Mouse (Mus musculus) liver, embryonic 14.5 days (tissue): ENCODE data around the gene D930020B18Rik. TPM values are rescaled to one million over a fixed set of nuclear protein-coding genes. Genes with fewer than 3 reads are reported as not detected.

ENCODE experiments used
- ATAC-seq: fragments of 200-750 bp; cut with Nextera tagmentation; 2 replicates; pipeline ENCODE4 v1.8.0; 2017; ENCODE audit warnings: moderate number of reproducible peaks, mild to moderate bottlenecking, moderate library complexity; ENCODE audit not compliant: insufficient read depth
- DNase-seq, 3 experiments: peaks; one replicate each; pipeline ENCODE4 v3.0.0-alpha.2; 2012 to 2013; ENCODE audit warnings: low read depth in 3 of 3, low spot score in 3 of 3
- H3K27ac ChIP-seq: fragments of 300-500 bp; sonication (generic); 2 replicates; pipeline ENCODE4 v1.5.1; 2014; ENCODE audit warnings: moderate library complexity, mild to moderate bottlenecking, control low read depth, inconsistent platforms
- H3K27me3 ChIP-seq: fragments of 300-500 bp; sonication (generic); 2 replicates; pipeline ENCODE4 v1.6.1; 2014; ENCODE audit warnings: mild to moderate bottlenecking, low read length, moderate library complexity; ENCODE audit not compliant: control insufficient read depth, insufficient read depth
- H3K36me3 ChIP-seq: fragments of 300-500 bp; sonication (generic); replicated peaks from 2 replicates; pipeline ENCODE4 v1.6.1; 2014; ENCODE audit warnings: low read depth; ENCODE audit not compliant: control insufficient read depth, insufficient read depth
- H3K4me1 ChIP-seq, 2 experiments: fragments of 200-500 bp in 1 of 2; fragments of 300-500 bp in 1 of 2; sonication (generic) in 1 of 2; replicated peaks; 2 replicates each; pipeline ENCODE4 v1.6.1; 2012 to 2014; ENCODE audit warnings: antibody characterized with exemption in 1 of 2, inconsistent platforms in 1 of 2, low read length in 1 of 2; ENCODE audit not compliant: control insufficient read depth in 2 of 2, insufficient read depth in 2 of 2
- H3K4me2 ChIP-seq: fragments of 300-500 bp; sonication (generic); 2 replicates; pipeline ENCODE4 v1.6.1; 2014; ENCODE audit warnings: low read depth, mild to moderate bottlenecking, control low read depth, moderate library complexity
- H3K4me3 ChIP-seq, 2 experiments: fragments of 200-500 bp in 1 of 2; fragments of 300-500 bp in 1 of 2; sonication (generic) in 1 of 2; 2 replicates each; pipeline ENCODE4 v1.5.1; 2012 to 2014; ENCODE audit warnings: low read depth in 2 of 2, low read length in 2 of 2, mild to moderate bottlenecking in 2 of 2, control low read depth in 1 of 2, inconsistent platforms in 1 of 2, moderate library complexity in 1 of 2; ENCODE audit not compliant: insufficient read depth in 1 of 2
- H3K9ac ChIP-seq: fragments of 300-500 bp; sonication (generic); replicated peaks from 2 replicates; pipeline ENCODE4 v1.6.1; 2014; ENCODE audit warnings: mild to moderate bottlenecking, control low read depth, moderate library complexity
- H3K9me3 ChIP-seq: fragments of 300-500 bp; sonication (generic); 2 replicates; pipeline ENCODE4 v1.6.1; 2016; ENCODE audit warnings: low read length, mixed read lengths; ENCODE audit not compliant: control insufficient read depth
- CTCF ChIP-seq: IDR thresholded peaks from 2 replicates; pipeline ENCODE4 v1.5.1; 2016; ENCODE audit warnings: antibody characterized with exemption, low read depth, control low read depth
- EP300 ChIP-seq: IDR thresholded peaks from 2 replicates; pipeline ENCODE4 v1.6.1; 2016; ENCODE audit warnings: antibody characterized with exemption, low read depth
- WGBS: fragments of 180-500 bp; shearing (Covaris S2); extraction: QIAGEN DNeasy Blood & Tissue Kit; methylation state at CpG from one replicate; pipeline ENCODE4 v1.1.7; 2014; ENCODE audit not compliant: insufficient replicate concordance; 5-methylcytosine and 5-hydroxymethylcytosine counted together
- polyA plus RNA-seq, 2 experiments: library from polyadenylated mRNA; depleted of rRNA in 1 of 2; stranded (reverse) in 1 of 2; unstranded in 1 of 2; fragments of >200 nt; fragmentation: Nextera tagmentation in 1 of 2; extraction: Ambion mirVana in 1 of 2; gene quantifications; 2 replicates each; pipeline versions ENCODE4 v1.2.1 to v1.2.3; 2012 to 2014

Gene D930020B18Rik
- polyA plus RNA-seq, 2 experiments, result 0.04 TPM; not detected in 1

DNA sequence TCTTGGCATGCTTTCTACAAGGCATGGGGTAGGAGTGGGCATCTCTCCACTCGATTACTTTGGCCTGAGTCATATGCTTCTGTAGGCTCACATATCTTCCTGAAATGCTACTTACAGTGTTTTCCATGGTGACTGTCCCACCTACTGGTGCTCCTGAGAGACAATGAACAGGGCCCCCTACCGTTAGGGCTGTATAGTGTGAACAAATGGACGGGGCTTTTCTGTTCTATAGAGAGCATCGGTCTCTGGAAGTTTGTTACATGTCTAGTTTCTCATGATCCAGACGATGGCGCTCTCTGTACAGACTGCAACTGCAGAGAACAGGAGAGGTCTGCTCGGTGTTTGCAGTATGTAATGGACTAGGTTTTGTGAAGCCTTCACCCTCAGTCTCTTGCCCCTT, 46.1 kb downstream of the D930020B18Rik start:
- Histone ChIP-seq H3K27ac (no peak overlapping the region), H3K27me3 (no peaks in the 10 kb centered on the region), H3K4me2 (no peak overlapping the region), H3K9me3 (no peaks in the 10 kb centered on the region), H3K9ac (no peak overlapping the region), H3K4me3 (no peak overlapping the region), H3K4me1 (no peaks in the 10 kb centered on the region), H3K36me3 (no peaks in the 10 kb centered on the region)
- no peak for TF ChIP-seq EP300
- TF ChIP-seq CTCF, result no peak; the same call in 1 of the 2 replicates
- DNase-seq (no peak), ATAC-seq (no peak)
- WGBS, result 50% methylated on average over 7 of the region's 7 CpGs

DNA sequence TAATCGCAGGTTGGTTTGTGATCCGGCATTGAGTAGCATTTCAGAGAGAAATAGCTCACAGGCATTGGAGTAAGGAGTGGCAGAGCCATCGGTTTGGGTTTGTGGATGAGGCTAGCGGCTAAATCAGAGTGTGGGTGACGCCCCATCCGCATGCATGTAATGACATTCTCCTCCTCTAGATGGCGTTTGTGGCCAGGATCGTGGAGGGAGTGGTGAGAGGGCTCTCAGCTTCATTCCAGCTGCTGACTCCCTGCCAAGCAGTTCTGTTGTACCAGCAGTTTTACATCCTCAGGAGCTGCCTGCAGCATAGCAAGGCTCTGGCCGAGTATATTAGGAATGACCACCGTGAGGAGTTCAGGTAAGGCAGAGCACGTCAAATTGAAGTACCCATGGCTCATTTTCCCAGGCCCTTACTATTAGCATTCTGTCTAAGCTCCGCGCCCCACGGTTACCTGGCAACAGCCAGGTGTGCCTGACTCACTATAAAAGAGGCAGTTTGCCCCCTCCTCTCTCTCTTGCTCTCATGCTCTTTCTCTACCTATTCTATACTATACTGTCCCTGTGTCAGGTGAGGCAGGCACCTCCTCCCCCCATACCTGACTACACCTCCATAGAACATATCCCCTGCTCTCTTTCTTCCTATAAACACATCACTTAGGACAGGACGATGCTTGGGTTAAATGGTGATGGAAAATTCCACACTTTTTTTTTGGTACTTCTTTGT, 48.4 kb downstream of the D930020B18Rik start:
- DNase-seq (peak; percentile 12 to 20 (median 20)), ATAC-seq (peak; percentile 28; the same call in 1 of the 2 replicates)
- Histone ChIP-seq H3K9ac (no peak overlapping the region), H3K4me1 (no peaks in the 10 kb centered on the region), H3K27ac (no peak overlapping the region), H3K4me2 (no peak overlapping the region), H3K27me3 (no peaks in the 10 kb centered on the region), H3K9me3 (no peaks in the 10 kb centered on the region), H3K36me3 (no peaks in the 10 kb centered on the region), H3K4me3 (no peak overlapping the region)
- WGBS, result 20% methylated on average over 15 of the region's 15 CpGs
- peak; percentile 86 for TF ChIP-seq CTCF
- TF ChIP-seq EP300, result no peak

DNA sequence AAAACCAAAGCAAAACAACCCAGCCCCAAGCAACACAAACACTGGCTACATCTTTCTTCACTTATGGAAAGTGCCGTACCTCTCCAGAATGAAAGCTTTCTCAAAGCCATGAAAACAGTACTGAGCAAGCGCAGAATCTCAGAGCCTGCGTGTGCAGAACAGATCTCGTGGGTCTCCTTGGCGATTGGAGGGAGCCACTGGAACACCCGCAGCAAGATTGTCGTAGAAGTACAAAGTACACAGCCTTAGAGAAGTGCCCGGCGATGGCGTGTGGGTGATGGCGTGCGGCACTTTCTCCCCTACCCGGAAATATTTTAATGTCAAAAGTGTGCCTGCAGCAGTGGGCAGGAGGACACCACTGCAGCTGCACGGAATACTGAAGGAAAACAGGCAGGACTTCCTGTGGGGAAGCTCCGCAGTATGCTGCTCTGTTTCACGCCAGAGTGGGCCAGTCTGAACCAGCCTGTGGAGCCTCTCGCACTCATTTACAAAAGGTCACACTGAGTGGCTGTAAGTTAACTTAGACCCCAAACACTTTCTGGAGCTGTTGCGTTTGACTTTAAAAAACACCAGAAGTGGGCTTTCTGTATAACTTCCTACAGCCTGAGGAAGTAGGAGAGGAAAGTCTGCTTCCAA, 51.7 kb downstream of the D930020B18Rik start:
- Histone ChIP-seq H3K9ac (no peak overlapping the region), H3K9me3 (no peaks in the 10 kb centered on the region), H3K4me3 (peak overlapping the region; percentile 1 to 42; a peak in 2 of 4 replicates), H3K27me3 (no peaks in the 10 kb centered on the region), H3K4me2 (peak overlapping the region; percentile 7), H3K36me3 (no peaks in the 10 kb centered on the region), H3K27ac (no peak overlapping the region), H3K4me1 (no peaks in the 10 kb centered on the region)
- DNase-seq (no peak), ATAC-seq (no peak)
- TF ChIP-seq EP300, result no peak
- TF ChIP-seq CTCF, result no peak
- WGBS, result 27% methylated on average over 18 of the region's 18 CpGs

DNA sequence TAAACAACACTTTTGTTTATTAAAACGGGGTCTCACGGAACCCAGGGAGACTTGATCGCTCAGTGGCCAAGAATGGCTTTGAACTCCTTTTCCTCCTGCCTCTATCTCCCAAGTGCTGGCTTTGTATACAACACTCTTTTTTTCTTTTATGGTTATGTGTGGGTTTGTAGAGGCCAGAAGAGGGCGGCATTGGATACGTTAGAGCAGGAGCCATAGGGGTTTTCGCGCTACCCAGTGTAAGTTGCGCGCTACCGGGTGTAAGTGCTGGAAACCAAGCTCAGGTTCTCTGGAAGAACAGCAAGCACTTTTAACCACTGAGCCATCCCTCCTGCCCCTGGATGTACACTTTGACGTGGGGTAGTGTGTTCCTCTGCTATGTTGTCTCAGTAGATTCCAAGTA, 53.2 kb downstream of the D930020B18Rik start:
- H3K27me3 ChIP-seq, result no peaks in the 10 kb centered on the region
- H3K27ac ChIP-seq, result no peak overlapping the region
- H3K4me3 ChIP-seq, result no peak overlapping the region
- no peaks in the 10 kb centered on the region for H3K9me3 ChIP-seq
- DNase-seq, result no peak
- no peak for TF ChIP-seq CTCF
- no peak for TF ChIP-seq EP300
- H3K9ac ChIP-seq, result no peak overlapping the region
- H3K36me3 ChIP-seq, result no peaks in the 10 kb centered on the region
- no peak for ATAC-seq
- H3K4me2 ChIP-seq, result no peak overlapping the region
- WGBS, result 83% methylated on average over 11 of the region's 11 CpGs
- no peaks in the 10 kb centered on the region for H3K4me1 ChIP-seq
